Mouse (Mus musculus) stomach, postnatal 0 days (tissue): ENCODE results near the gene Ccdc144b. TPM values are rescaled to one million over a fixed set of nuclear protein-coding genes. Genes with fewer than 3 reads are reported as not detected.

Source experiments
- ATAC-seq: fragments of 200-750 bp; cut with Nextera tagmentation; 2 replicates; pipeline ENCODE4 v1.8.0; 2017; ENCODE audit not compliant: low FRiP score, low TSS enrichment
- DNase-seq: peaks from one replicate; pipeline ENCODE4 v3.0.0-alpha.2; 2016; ENCODE audit warnings: low spot score
- H3K27ac ChIP-seq: fragments of 300-500 bp; sonication (generic); replicated peaks from 2 replicates; pipeline ENCODE4 v1.5.1; 2014; ENCODE audit warnings: mild to moderate bottlenecking, control low read depth
- H3K27me3 ChIP-seq: fragments of 300-500 bp; sonication (generic); 2 replicates; pipeline ENCODE4 v1.6.1; 2014; ENCODE audit warnings: low read length; ENCODE audit not compliant: control insufficient read depth, insufficient read depth
- H3K36me3 ChIP-seq: fragments of 300-500 bp; sonication (generic); 2 replicates; pipeline ENCODE4 v1.6.1; 2014; ENCODE audit warnings: low read length, mixed read lengths; ENCODE audit not compliant: control insufficient read depth, insufficient read depth
- H3K4me1 ChIP-seq: fragments of 300-500 bp; sonication (generic); replicated peaks from 2 replicates; pipeline ENCODE4 v1.6.1; 2014; ENCODE audit warnings: antibody characterized with exemption; ENCODE audit not compliant: control insufficient read depth, insufficient read depth
- H3K4me2 ChIP-seq: fragments of 300-500 bp; sonication (generic); replicated peaks from 2 replicates; pipeline ENCODE4 v1.6.1; 2014; ENCODE audit warnings: low read depth, mild to moderate bottlenecking, control low read depth, moderate library complexity
- H3K4me3 ChIP-seq: fragments of 300-500 bp; sonication (generic); 2 replicates; pipeline ENCODE4 v1.5.1; 2014; ENCODE audit warnings: low read depth, low read length, control low read depth
- H3K9ac ChIP-seq: fragments of 300-500 bp; sonication (generic); 2 replicates; pipeline ENCODE4 v1.6.1; 2014; ENCODE audit warnings: mild to moderate bottlenecking, low read length, control low read depth, mixed read lengths
- H3K9me3 ChIP-seq: fragments of 300-500 bp; sonication (generic); 2 replicates; pipeline ENCODE4 v1.6.1; 2016; ENCODE audit warnings: low read length; ENCODE audit not compliant: control insufficient read depth
- CTCF ChIP-seq: IDR thresholded peaks from 2 replicates; pipeline ENCODE4 v1.5.1; 2016; ENCODE audit warnings: antibody characterized with exemption, low read depth, mild to moderate bottlenecking, moderate library complexity
- EP300 ChIP-seq: optimal IDR thresholded peaks from 2 replicates; pipeline ENCODE3; 2016; ENCODE audit warnings: antibody characterized with exemption
- WGBS: fragments of 180-500 bp; shearing (Covaris S2); extraction: QIAGEN DNeasy Blood & Tissue Kit; methylation state at CpG from one replicate; pipeline ENCODE4 v1.1.7; 2014; 5-methylcytosine and 5-hydroxymethylcytosine counted together
- polyA plus RNA-seq: library from polyadenylated mRNA; unstranded; fragments of >200 nt; fragmentation: Nextera tagmentation; extraction: Ambion mirVana; gene quantifications from 2 replicates; pipeline ENCODE4 v1.2.1, GENCODE M21; 2015

The Ccdc144b gene
- polyA plus RNA-seq: not detected in 2 replicates

- no peak within 1 kb of the TSS for H3K27ac ChIP-seq
- DNase-seq (no peak), ATAC-seq (no peak)
- H3K4me2 ChIP-seq: no peak within 1 kb of the TSS
- no peaks in the 10 kb centered on the region for H3K36me3 ChIP-seq
- no peaks in the 10 kb centered on the region for H3K4me1 ChIP-seq
- no peak within 1 kb of the TSS for H3K4me3 ChIP-seq
- no peaks in the 10 kb centered on the region for H3K9me3 ChIP-seq
- no peak within 1 kb of the TSS for H3K9ac ChIP-seq
- H3K27me3 ChIP-seq: no peaks in the 10 kb centered on the region
- WGBS: 88% methylated on average over 6 of the region's 6 CpGs
- TF ChIP-seq EP300: no peak
- no peak for TF ChIP-seq CTCF
Observed at GRCm38 (mm10) chr3:36053447-36053846, at the start of gene Ccdc144b. Gene Ccdc144b (minus strand): TSS chr3:36053547.

GRCm38 (mm10) chr3:36095371-36095770, 42.0 kb upstream of the Ccdc144b start:
- no peaks in the 10 kb centered on the region for H3K9me3 ChIP-seq
- 0 out of 2 replicates have a peak, but pooled peaks have one; percentile 29 for ATAC-seq
- H3K36me3 ChIP-seq: peaks cover 3% of the 10 kb centered on the region; the same call in 1 of the 2 replicates
- TF ChIP-seq EP300: no peak
- no peak for TF ChIP-seq CTCF
- no peaks in the 10 kb centered on the region for H3K27me3 ChIP-seq
- no peak overlapping the region for H3K27ac ChIP-seq
- H3K4me1 ChIP-seq: no peaks in the 10 kb centered on the region
- 79% methylated on average over 2 of the region's 2 CpGs for WGBS
- no peak for DNase-seq
- H3K4me2 ChIP-seq: no peak overlapping the region
- H3K9ac ChIP-seq: no peak overlapping the region
- no peak overlapping the region for H3K4me3 ChIP-seq

GRCm38 (mm10) chr3:36087591-36087990, 34.2 kb upstream of the Ccdc144b start:
- Histone ChIP-seq H3K9ac (no peak overlapping the region), H3K27ac (no peak overlapping the region), H3K9me3 (no peaks in the 10 kb centered on the region), H3K27me3 (no peaks in the 10 kb centered on the region), H3K36me3 (peaks cover 29% of the 10 kb centered on the region), H3K4me1 (no peaks in the 10 kb centered on the region), H3K4me2 (no peak overlapping the region), H3K4me3 (no peak overlapping the region)
- TF ChIP-seq EP300 (no peak), CTCF (no peak)
- 97% methylated on average over 9 of the region's 9 CpGs for WGBS
- DNase-seq (no peak), ATAC-seq (no peak)

- Histone ChIP-seq H3K4me2 (no peak overlapping the region), H3K9me3 (no peaks in the 10 kb centered on the region), H3K9ac (no peak overlapping the region), H3K36me3 (peaks cover 33% of the 10 kb centered on the region), H3K4me3 (no peak overlapping the region), H3K27ac (no peak overlapping the region), H3K4me1 (no peaks in the 10 kb centered on the region), H3K27me3 (no peaks in the 10 kb centered on the region)
- 98% methylated on average over 5 of the region's 5 CpGs for WGBS
- no peak for TF ChIP-seq EP300
- TF ChIP-seq CTCF: no peak
- DNase-seq (no peak), ATAC-seq (no peak)
Observed at GRCm38 (mm10) chr3:36085394-36085793, 32.0 kb upstream of the Ccdc144b start.

- H3K27me3 ChIP-seq: no peaks in the 10 kb centered on the region
- H3K4me2 ChIP-seq: no peak overlapping the region
- WGBS: 96% methylated on average over 7 of the region's 7 CpGs
- H3K27ac ChIP-seq: no peak overlapping the region
- no peak overlapping the region for H3K9ac ChIP-seq
- no peaks in the 10 kb centered on the region for H3K4me1 ChIP-seq
- ATAC-seq (no peak), DNase-seq (no peak)
- no peaks in the 10 kb centered on the region for H3K9me3 ChIP-seq
- TF ChIP-seq CTCF: no peak
- no peak for TF ChIP-seq EP300
- H3K36me3 ChIP-seq: peaks cover 31% of the 10 kb centered on the region
- no peak overlapping the region for H3K4me3 ChIP-seq
Observed at GRCm38 (mm10) chr3:36083381-36083780, 30.0 kb upstream of the Ccdc144b start.

- H3K4me3 ChIP-seq: no peak overlapping the region
- H3K9ac ChIP-seq: no peak overlapping the region
- no peak for ATAC-seq
- H3K9me3 ChIP-seq: no peaks in the 10 kb centered on the region
- no peaks in the 10 kb centered on the region for H3K27me3 ChIP-seq
- H3K27ac ChIP-seq: no peak overlapping the region
- no peak overlapping the region for H3K4me2 ChIP-seq
- no peak for DNase-seq
- TF ChIP-seq EP300 (no peak), CTCF (no peak)
- peaks cover 26% of the 10 kb centered on the region for H3K36me3 ChIP-seq
- WGBS: 93% methylated on average over 4 of the region's 4 CpGs
- H3K4me1 ChIP-seq: no peaks in the 10 kb centered on the region
Observed at GRCm38 (mm10) chr3:36082843-36083242, 29.5 kb upstream of the Ccdc144b start.
